Comparison of ENCODE assay signal across 8 mouse cellular contexts in the genomic region with DNA sequence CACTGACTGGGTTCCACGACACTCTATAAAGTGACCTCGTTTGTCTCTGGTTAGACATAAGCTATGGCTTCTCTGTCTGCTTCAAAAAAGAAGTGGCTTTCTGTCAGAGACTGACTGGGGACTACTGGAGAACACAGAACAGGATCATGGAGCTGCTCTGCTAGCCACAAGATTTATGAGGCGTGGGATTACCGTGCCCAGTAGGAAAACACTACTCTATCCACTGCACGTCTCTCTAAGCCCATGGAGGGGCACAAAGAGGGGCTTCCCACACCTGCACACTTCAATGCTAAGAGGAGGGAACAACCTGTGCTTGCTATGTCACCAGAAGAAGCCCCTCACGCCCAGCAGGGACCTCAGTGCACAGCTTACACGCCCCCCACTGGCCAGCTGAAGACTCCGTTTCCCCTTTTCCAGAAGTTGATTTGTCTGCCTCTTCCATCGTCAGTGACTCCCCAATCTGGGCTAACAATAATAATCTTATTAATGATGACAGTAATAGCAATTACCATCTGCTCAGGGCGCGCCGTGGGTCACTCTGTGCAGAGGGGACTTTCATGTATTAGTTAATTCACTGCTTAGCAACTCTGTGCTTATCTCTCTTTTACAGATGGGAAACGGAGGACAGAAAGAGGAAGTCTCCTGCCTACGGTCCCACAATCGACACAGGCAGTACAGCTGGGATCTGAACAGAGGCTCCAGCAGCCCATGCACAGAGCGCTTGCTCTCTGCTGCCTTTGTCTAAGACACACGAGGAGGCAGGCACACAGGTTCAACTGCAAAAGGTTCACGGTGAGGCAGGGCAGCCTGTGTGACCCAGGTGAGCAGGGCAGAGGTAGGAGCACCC.
DNase-seq lines count a peak whose midpoint lies in the region; ATAC-seq and TF ChIP-seq lines count a peak whose summit lies in the region.

No protein-coding gene starts in this region.

- 0 out of 2 replicates have a peak, but pooled peaks have one; percentile 28 for TF ChIP-seq CTCF in lung, embryonic 14.5 days (IDR thresholded peaks at IDR 0.05; ENCODE audit: low read depth)
- TF ChIP-seq CTCF in olfactory bulb, adult 2 months (IDR thresholded peaks at IDR 0.05; ENCODE audit: insufficient read depth, low read depth, low read length): no peak

- H3K4me2 ChIP-seq in lung, embryonic 14.5 days: peak overlapping the region; percentile 26; the same call in 1 of the 2 replicates
- peak overlapping the region; percentile 38 for H3K4me2 ChIP-seq in heart, embryonic 13.5 days
- H3K4me2 ChIP-seq in liver, embryonic 11.5 days: peak overlapping the region; percentile 48

- H3K9ac ChIP-seq in lung, embryonic 14.5 days: no peak overlapping the region
- H3K9ac ChIP-seq in heart, embryonic 13.5 days: peak overlapping the region; percentile 45; the same call in 1 of the 2 replicates
- no peak overlapping the region for H3K9ac ChIP-seq in liver, embryonic 11.5 days (ENCODE audit: low read depth, low read length)

- no peak overlapping the region for H3K4me3 ChIP-seq in lung, embryonic 14.5 days (ENCODE audit: low read depth, low read length)
- no peak overlapping the region for H3K4me3 ChIP-seq in heart, embryonic 13.5 days
- no peak overlapping the region for H3K4me3 ChIP-seq in liver, embryonic 11.5 days (ENCODE audit: low read depth, low read length)
- no peak overlapping the region for H3K4me3 ChIP-seq in olfactory bulb, adult 2 months (ENCODE audit: insufficient read depth, low read depth, low read length)

- no peaks in the 10 kb centered on the region for H3K9me3 ChIP-seq in lung, embryonic 14.5 days (ENCODE audit: low read depth, low read length)
- no peaks in the 10 kb centered on the region for H3K9me3 ChIP-seq in heart, embryonic 13.5 days
- no peaks in the 10 kb centered on the region for H3K9me3 ChIP-seq in liver, embryonic 11.5 days (ENCODE audit: control insufficient read depth, low read length)

- no peaks in the 10 kb centered on the region for H3K36me3 ChIP-seq in lung, embryonic 14.5 days (ENCODE audit: insufficient read depth)
- H3K36me3 ChIP-seq in heart, embryonic 13.5 days: no peaks in the 10 kb centered on the region
- H3K36me3 ChIP-seq in liver, embryonic 11.5 days (ENCODE audit: control insufficient read depth, insufficient read depth, low read length): no peaks in the 10 kb centered on the region

- no peaks in the 10 kb centered on the region for H3K27me3 ChIP-seq in lung, embryonic 14.5 days (ENCODE audit: insufficient read depth, low read length)
- no peaks in the 10 kb centered on the region for H3K27me3 ChIP-seq in heart, embryonic 13.5 days (replicated peaks)
- no peaks in the 10 kb centered on the region for H3K27me3 ChIP-seq in liver, embryonic 11.5 days (replicated peaks; ENCODE audit: control insufficient read depth, insufficient read depth, low read length)

- whole genome bisulfite sequencing in lung, embryonic 14.5 days: 38% methylated on average over 18 of the region's 18 CpGs
- 49% methylated on average over 18 of the region's 18 CpGs for WGBS in heart, embryonic 13.5 days
- WGBS in liver, embryonic 11.5 days: 32% methylated on average over 18 of the region's 18 CpGs
- WGBS in olfactory bulb, adult 2 months: 67% methylated on average over 18 of the region's 18 CpGs

- peak; percentile 45 for DNase-seq in lung, embryonic 14.5 days
- DNase-seq in lung, postnatal 14 days: no peak
- peak; percentile 47 for DNase-seq in liver, embryonic 11.5 days (ENCODE audit: low spot score)
- no peak for DNase-seq in right cerebral cortex, postnatal 4 days
- DNase-seq in lung, postnatal 10 days: no peak
- DNase-seq in adrenal gland, postnatal 10 days: no peak

- peaks cover 13% of the 10 kb centered on the region for H3K4me1 ChIP-seq in lung, embryonic 14.5 days (ENCODE audit: insufficient read depth)
- H3K4me1 ChIP-seq in heart, embryonic 13.5 days: peaks cover 69% of the 10 kb centered on the region
- H3K4me1 ChIP-seq in liver, embryonic 11.5 days (replicated peaks; ENCODE audit: control insufficient read depth, insufficient read depth, low read length): peaks cover 11% of the 10 kb centered on the region
- peaks cover 40% of the 10 kb centered on the region for H3K4me1 ChIP-seq in olfactory bulb, adult 2 months (ENCODE audit: control insufficient read depth, insufficient read depth, low read length)

- 0 out of 2 replicates have a peak overlapping the region, but pooled peaks have one; percentile 2 for H3K27ac ChIP-seq in lung, embryonic 14.5 days (ENCODE audit: low read depth)
- peak overlapping the region; percentile 45; the same call in 1 of the 2 replicates for H3K27ac ChIP-seq in heart, embryonic 13.5 days (replicated peaks)
- no peak overlapping the region for H3K27ac ChIP-seq in liver, embryonic 11.5 days (ENCODE audit: low read depth, low read length)
- peak overlapping the region; percentile 65 for H3K27ac ChIP-seq in olfactory bulb, adult 2 months (ENCODE audit: insufficient read depth, low read depth, low read length)

- ATAC-seq in lung, embryonic 14.5 days (ENCODE audit: insufficient read depth): peak; percentile 44; the same call in 1 of the 2 replicates
- no peak; the same call in 1 of the 2 replicates for ATAC-seq in heart, embryonic 13.5 days (ENCODE audit: extremely low read depth, insufficient number of reproducible peaks, low FRiP score, low TSS enrichment)
- ATAC-seq in liver, embryonic 11.5 days (replicated peaks; ENCODE audit: low FRiP score): peak; percentile 84

- TF ChIP-seq POLR2A in olfactory bulb, adult 2 months (IDR thresholded peaks at IDR 0.05; ENCODE audit: insufficient read depth, low read depth, low read length): no peak

Comparison
In these comparisons a context has a peak if more than half of its experiments do, and no peak if none do; other contexts are left out.
1. DNase-seq: peak in lung, embryonic 14.5 days (single experiment) and liver, embryonic 11.5 days (single experiment); none in lung, postnatal 14 days (single experiment), right cerebral cortex, postnatal 4 days (single experiment), lung, postnatal 10 days (single experiment) and adrenal gland, postnatal 10 days (single experiment).
2. Peak in every context shown above with its lines, with median percentiles within 50 percentile points of each other: H3K4me2 ChIP-seq.